Mouse (Mus musculus): Measurements from ENCODE around the gene Swap70.

Gene Swap70

GRCm38 (mm10) chr7:110307741-110308140, 86.2 kb downstream of the Swap70 start:
- 74% methylated on average over 11 of the region's 11 CpGs for WGBS

DNA sequence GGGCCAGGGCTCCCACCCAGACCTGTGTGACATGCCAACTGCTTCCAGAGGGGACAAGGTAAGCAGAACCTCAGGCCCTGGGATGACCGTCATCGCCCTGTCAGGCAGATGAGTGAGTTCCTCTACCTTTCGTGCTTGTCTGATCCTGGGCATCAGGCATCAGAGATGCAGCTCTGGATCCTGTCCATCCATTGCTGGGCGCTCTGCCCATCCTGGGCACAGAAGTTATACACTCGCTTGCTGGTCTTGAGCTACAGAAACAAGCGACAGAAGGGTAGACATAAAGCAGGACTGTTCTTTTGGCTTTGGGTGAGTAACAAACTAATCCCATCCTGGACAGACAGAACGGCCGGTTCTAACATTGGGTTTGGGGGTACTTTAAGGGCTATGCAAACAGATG, 87.7 kb downstream of the Swap70 start:
- WGBS = 77% methylated on average over 8 of the region's 8 CpGs

- 93% methylated on average over 9 of the region's 9 CpGs for WGBS
Observed at GRCm38 (mm10) chr7:110313392-110314055, 92.0 kb downstream of the Swap70 start.

GRCm38 (mm10) chr7:110314401-110314890, 92.9 kb downstream of the Swap70 start:
- WGBS = 79% methylated on average over 7 of the region's 7 CpGs

DNA sequence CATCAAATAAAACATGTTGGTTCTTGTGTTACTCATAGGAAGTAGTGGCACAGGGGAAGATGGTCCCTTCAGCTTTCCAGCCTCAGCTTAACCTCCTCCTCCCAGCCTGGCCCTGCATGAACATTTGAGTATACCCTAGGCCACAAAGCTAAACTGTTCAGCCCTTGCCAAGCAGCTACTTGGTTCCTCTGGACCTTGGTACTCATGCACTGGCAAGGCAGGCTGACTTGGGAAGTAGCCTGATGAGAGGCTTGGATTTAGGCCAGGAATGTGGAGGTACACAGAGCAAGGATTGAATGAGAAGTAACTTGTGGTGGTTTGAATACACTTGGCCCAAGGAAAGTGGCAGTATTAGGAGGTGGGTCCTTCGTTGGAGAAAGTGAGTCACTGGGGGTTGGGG, 93.8 kb downstream of the Swap70 start:
- WGBS = 74% methylated on average over 1 of the region's 1 CpGs

DNA sequence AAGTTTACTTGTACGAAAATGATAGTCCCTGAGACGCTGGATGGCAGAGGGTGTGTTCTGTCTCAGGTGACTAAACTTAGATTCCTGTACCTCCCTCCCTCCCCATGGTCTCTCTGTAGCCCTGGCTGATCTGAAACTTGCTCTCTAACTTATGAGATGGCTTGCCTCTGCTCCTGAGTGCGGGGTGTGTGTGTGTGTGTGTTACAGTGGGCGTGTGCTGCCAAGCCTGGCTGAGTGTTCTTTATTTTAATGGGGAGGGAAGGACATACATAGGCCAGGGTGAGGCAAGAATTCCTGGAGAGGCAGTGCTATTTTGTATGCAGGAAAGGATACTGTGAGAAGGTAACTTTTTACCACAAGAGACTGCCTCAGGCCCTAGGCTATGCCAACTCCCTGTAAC, 95.9 kb downstream of the Swap70 start:
- 86% methylated on average over 4 of the region's 4 CpGs for WGBS

DNA sequence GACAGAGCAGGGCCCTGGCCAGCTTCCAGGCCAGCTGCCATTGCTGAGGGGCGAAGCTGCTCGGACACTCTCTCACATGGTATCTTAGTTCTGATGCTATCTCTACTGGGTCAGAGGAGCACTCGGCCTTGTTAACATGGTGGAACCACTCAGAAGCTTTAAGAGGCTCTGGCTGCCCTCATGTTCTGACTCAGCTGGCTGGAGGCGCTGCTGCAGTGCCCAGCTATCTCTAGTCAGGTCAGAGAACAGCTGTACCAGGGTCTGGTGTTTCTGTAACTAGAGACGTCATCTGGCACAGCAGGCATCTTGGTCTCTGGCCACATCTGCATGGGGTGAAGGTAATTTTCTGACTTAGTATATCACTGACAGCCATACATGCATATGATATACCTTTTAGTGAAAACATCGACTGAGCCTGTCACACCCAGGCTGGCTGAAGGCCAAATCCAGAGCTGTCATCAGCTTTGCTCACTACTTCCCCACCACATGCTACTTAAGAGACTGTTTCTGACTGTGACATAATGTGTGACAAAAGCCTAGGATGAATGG, 97.5 kb downstream of the Swap70 start:
- 73% methylated on average over 6 of the region's 6 CpGs for WGBS

DNA sequence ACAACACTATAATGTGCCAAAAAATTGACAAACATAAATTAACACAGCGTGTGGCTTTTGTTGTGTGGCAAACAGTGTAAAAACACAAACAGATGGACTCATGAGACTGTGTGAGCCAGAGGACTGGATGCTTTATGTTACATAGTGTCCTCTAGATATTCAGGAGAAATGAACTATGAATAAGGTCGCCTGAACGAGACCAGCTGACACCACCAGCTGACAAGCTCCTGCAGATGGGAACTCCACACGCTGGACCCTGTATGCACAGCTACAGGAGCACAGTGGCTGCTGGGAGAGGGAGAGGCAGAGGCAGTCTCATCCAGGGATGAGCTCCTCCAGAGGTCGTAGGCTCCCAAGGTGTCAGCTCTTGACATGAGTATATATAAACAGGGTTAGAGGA, 99.6 kb downstream of the Swap70 start:
- 71% methylated on average over 5 of the region's 5 CpGs for WGBS

DNA sequence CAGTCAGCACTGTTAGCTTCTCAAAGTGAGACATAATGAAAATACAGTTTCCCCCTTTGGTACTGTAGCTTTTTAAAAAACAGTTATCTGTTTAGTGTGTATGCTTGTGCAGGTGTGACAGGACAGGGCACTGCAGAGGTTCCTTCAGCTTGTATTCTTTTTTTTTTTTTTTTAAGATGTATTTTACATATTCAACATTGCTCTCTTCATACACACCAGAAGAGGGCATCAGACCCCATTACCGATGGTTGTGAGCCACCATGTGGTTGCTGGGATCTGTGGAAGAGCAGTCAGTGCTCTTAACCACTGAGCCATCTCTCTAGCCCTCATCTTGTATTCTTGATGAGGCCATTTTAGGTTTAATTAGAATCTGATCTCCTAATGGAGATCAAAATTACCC, 103.3 kb downstream of the Swap70 start:
- 100% methylated on average over 1 of the region's 1 CpGs for WGBS

DNA sequence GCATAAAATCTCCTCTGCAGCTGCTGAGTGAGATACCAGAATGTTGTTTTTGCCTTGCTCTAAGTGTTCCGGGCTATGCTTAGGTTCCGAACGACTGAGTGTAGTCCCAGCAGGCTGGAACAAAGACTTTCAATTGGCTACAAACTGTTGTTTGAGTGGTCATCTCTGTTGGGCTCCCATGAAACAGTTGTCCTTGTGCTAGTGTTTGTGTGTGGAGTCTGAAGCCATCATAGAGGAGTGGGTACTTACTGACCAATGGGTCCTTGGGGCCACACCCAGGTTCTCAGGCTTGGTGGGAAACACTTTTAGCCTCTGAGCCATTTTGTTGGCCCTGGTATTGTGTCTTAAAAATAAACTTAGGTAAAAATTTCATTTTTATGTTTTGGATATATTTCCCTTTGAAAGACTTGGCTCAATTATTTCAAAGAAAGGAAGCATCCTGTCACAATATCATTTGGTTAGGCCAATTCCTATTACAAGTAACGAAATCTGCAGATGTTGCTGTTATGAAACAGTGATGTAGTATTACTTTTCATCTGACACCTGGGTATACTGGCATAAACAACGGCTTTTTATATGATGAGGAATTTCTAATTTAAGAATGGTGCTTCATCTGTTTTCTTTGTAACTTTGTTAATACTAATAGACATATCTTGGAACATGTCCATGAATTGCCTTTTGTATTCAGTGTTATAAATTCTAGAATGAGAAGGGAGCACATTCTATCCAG, 104.0 kb downstream of the Swap70 start:
- 80% methylated on average over 5 of the region's 5 CpGs for WGBS

Measured in cerebral cortex, adult 2 months (tissue).